Mouse (Mus musculus): ENCODE results near the gene Arhgap4.

DNA sequence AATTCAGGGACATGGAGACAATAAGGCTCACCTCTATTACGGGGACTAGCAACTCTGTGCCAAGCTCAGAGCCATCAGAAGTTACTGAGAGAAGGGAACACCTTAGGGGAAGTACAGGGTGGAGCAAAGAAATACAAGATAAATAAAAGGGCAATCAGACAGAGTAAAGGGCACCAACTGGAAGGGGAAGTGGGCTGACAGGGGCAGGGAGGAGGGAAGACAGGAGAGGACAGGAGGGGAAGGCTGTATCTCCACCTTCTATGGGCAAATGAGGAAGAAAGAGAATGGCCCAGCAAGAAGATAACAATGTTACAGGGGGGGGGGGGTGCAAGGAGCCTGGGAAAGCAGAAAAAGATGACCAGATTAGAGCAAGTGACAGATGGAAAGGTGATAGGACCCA is 44.7 kb downstream of the Arhgap4 start:
- no peak for TF ChIP-seq CTCF (conservative IDR thresholded peaks at IDR 0.05; ENCODE audit: low read length)
- no peak for TF ChIP-seq POU5F1 (IDR thresholded peaks at IDR 0.05; ENCODE audit: borderline replicate concordance, low read length)
